Mouse (Mus musculus): ENCODE measurements around the gene Tspoap1.

GRCm38 (mm10) chr11:87745632-87746555 is 14.4 kb upstream of the Tspoap1 start:
- TF ChIP-seq MAZ (IDR thresholded peaks at IDR 0.05; ENCODE audit: low read depth, low read length): no peak
- peak; percentile 74; the same call in 1 of the 2 replicates for TF ChIP-seq IRF4 (IDR thresholded peaks at IDR 0.05; ENCODE audit: low read depth, low read length)
- no peak for TF ChIP-seq EP300 (IDR thresholded peaks at IDR 0.05; ENCODE audit: low read length)
- TF ChIP-seq SMC3 (IDR thresholded peaks at IDR 0.05; ENCODE audit: low read depth, low read length): peak; percentile 20; the same call in 1 of the 2 replicates
- 0 out of 2 replicates have a peak, but pooled peaks have one; percentile 4 for TF ChIP-seq UBTF (IDR thresholded peaks at IDR 0.05; ENCODE audit: low read depth, low read length)
- peak; percentile 36 for TF ChIP-seq USF2 (conservative IDR thresholded peaks at IDR 0.05; ENCODE audit: low read depth, low read length)
- TF ChIP-seq POLR2AphosphoS2 (IDR thresholded peaks at IDR 0.05; ENCODE audit: low read depth, low read length): no peak; the same call in 1 of the 2 replicates

Data from CH12.LX (cell line).